Mouse (Mus musculus) urinary bladder, postnatal 10 days (tissue): ENCODE results near the gene Rexo1.
A peak's percentile ranks its signal among the peaks of the same experiment; 100 is the strongest.

ENCODE experiments used
- DNase-seq: peaks from one replicate; pipeline ENCODE4 v3.0.0; 2022; ENCODE audit warnings: low spot score

Rexo1 gene

GRCm38 (mm10) chr10:80553997-80554396 lies 7.4 kb downstream of the Rexo1 start:
- no peak for DNase-seq

DNA sequence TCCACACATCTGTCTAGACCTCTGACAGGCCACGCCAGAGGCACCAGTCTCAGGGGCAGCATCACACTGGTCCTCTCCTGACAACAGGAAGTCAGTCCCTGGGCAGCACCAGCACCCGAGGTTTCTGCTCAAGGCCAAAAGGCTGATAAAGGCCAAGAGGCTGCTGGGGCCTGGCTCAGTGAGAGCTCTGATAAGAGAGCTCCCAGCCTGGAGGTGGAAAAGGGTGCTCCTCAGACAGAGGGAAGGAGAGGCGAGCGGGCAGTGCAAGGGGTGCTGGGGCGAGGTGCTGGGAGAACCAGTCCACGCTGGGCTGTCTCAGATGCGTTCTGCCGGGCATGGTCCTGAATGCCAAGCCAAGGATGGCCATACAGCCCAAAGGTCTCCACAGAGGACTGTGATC lies 7.8 kb downstream of the Rexo1 start:
- DNase-seq = no peak

GRCm38 (mm10) chr10:80552364-80552763 lies 9.0 kb downstream of the Rexo1 start:
- no peak for DNase-seq

DNA sequence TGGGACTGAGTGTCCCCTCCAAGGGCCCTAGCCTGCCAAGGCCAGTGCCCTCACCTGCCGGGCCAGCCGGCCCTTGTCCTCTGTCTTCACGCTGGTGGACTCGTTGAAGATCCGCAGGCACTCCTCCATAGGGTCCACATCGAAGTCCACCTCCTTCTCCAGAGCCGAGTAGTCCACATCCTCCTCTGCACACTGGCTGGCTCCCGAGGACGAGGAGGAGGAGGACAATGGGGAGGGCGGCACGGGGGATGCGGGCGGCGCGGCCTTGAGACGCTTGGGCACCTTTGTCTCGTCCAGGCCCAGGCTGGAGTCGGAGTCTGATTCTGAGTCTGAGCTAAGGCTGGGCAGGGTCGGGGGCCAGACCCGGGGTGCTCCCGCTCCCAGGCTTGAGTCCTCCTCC lies 12.1 kb downstream of the Rexo1 start:
- DNase-seq = no peak

DNA sequence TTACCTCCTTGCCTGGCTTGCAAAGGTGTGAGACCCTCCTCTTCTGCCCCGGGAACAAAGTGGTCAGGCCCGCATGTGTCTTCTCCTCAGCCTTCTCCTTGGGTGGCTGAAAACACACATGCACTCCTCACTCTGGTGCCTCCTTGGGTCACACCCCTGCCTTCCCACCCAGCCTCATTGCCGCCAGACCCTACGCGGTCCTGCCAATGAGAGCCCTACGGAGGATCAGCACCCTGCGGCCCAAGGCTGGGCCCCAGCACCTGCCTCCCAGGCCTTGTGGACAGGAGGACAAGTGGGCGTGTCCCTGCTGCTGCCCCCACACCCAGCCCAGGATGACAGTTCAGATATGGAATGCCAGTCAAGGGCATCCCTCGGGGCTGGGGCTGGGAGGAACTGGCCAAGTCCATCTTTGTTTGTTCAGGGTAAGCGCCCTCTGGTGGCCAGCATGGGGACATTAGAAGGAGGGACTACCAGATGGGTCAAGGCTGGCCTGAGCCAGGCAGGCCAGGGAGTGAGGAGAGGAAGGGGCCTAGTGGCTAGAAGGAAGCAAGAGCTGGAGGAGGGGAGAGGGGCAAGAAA lies 12.8 kb downstream of the Rexo1 start:
- no peak for DNase-seq

DNA sequence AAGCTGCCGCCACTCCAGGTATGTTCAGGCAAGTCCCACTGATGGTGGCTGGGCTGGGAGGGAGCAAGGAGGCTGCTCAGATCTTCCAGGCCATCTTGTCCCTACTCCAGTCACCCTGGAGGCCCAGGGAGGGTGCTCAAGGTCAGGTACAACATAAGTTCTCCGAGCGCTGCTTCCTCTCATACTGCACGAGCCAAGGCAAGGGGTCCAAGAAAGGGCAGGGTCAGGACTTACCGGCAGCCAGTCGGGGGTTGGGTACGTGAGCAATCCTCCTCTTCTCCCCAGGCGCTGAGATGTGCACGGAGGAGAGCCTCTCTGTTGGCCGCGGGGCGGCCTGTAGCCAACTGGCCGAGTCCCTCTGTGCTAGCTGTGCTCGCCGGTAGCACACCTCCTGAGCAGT lies 13.8 kb downstream of the Rexo1 start:
- no peak for DNase-seq

DNA sequence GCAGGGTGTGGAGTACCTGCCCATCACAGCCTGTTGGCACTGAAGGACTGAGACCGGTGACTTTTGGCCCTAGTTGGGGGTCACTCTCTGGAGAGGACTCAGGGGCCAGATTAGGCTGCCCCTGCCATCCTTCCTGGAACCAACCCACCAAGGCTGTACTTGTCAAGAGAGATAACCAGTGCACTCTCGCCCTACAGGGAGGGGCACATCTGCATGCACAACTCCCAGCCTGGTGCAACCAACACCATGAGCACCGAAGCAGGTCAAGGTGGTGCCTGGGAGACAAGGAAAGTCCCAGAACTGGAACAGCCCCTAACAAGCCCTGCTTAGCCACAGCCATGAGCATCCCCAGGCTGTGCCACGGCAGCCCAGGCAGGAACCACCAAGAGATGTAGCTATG lies 14.4 kb downstream of the Rexo1 start:
- no peak for DNase-seq

DNA sequence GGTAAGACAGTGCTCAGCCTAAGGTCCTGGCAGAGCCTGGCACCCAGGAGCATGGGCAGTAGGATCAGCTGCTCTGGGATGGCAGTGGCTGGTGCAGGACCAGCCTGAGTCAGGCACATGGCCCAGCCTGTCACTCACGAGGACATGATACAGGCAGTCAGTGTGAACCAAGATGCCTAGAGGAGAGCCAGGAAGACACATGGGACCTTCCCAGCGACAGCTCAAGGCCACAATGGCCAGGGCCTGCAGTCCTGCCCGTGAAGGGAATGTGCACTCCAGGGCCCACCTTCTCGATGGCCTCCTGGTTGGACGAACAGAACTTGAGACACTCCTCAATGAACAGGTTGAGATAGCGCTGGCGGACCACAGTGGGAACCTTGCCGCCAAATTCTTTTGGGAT lies 15.8 kb downstream of the Rexo1 start:
- no peak for DNase-seq

- no peak for DNase-seq
These were observed 17.5 kb downstream of the Rexo1 start for GRCm38 (mm10) chr10:80543873-80544272.

GRCm38 (mm10) chr10:80539493-80539892 lies 21.9 kb downstream of the Rexo1 start:
- no peak for DNase-seq

GRCm38 (mm10) chr10:80538710-80539394 lies 22.5 kb downstream of the Rexo1 start, which contains the start of gene Atp8b3:
Atp8b3 (minus strand) TSS chr10:80539124.
- no peak for DNase-seq

DNA sequence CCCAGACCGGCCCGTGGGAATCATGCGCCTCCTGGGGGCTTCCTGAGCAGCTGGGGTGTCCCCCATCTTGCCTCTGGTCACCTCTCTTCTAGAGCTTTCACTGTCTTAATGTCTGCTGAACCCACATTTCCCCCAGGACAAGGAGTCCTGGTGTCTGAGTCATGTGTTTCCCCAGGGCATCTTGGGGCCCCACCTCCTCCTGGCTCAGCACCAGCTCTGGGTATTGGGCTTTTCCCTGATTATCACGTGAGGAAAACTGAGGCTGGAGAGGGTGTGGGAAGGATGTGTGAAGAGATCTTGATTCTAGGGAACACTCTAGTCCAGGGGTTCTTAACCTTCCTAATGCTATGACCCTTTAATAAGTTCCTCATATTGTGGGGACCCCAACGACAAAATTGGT lies 23.2 kb downstream of the Rexo1 start:
- no peak for DNase-seq

DNA sequence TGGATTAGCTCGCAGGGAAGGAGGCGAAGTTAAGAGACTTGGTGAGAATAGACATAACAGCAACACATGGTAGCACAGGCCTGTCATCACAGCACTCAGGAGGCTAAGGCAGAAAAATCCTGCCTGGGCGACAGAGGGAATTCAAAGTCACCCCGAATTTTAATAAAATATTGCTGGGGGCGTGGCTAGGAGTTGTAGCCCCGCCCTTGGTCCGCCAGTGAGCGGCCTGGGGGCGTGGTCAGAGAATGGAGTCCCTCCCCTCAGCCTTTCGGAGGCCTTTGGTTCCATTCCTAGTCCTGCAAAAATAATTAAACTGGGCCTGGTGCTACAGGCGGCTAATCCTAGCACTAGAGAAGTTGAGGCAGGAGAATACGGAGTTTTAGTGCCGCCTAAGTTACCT lies 25.6 kb downstream of the Rexo1 start:
- DNase-seq = no peak

DNA sequence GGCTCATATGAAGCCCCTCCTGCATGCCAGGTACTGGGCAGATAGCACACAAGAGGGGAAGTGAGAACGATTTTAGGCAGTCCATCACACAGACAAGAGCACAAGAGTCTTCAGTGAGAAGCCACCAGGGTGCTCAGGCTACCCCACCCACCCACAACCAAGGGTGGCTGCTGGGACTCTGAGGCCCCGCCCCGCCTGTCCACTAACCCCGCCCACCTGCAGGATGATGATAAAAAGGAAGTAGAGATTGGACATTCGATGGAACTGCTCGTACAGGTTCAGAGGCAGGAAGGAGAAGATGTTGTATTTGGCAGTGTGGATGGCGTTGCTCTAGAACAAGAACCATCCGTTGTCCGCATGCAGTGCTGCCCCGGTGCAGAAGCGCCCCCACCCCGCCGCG lies 26.3 kb downstream of the Rexo1 start:
- no peak for DNase-seq

DNA sequence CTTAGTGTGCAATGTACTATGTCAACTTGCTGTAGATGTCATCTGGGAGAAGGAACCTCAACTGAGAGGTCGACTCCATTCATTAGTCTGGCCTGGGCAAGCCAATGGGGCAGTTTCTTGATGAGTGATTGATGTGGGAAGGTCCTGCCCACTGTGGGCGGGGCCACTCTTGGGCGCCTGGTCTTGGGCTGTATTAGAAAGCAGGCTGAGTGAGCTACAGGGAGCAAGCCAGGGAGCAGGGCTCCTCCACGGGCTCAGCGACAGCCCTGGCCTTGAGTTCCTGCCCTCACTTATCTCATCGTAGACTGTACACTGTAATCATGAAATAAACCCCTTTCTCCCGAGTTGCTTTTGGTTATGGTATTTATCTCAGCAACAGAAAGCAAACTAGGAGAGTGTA lies 27.7 kb downstream of the Rexo1 start:
- DNase-seq = no peak

DNA sequence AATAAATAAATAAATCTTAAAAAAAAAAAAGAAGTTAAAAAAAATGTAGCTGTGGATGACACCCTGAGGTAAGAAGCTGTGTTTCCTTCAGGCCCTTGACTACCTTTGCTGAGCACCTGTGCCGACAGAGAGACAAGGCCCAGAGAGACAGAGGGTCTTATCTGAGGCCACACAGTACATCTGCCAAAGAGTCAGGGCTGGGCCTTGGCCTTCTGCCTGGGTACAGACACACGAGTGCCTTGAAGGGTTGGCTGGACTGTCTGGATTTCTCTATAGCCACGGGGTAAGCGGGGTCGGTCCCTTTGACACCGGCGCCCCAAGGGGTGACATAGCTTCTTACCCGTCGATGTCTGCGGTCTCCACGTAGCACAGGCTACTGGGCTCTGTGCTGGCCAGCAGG lies 28.6 kb downstream of the Rexo1 start:
- DNase-seq = no peak

DNA sequence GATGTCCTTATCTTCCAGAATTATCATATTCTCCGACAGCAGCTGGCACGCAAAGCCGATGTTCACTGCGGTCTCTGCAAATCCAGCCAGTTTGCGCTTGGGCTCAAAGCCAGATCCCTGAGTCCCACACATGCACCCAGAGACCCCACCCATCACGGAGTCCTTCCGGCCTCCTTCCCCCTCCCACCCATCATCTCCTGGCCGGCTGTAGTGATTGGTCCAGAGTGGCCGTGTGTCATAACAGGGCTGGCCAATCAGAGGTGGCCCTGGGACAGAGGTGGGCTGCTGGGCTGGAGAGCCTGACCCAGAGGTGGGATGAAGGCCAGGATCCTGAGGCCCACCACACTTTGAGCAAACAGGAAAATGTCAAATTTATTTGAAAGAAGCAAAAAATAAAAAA lies 35.2 kb downstream of the Rexo1 start:
- no peak for DNase-seq

- no peak for DNase-seq
These were observed 38.1 kb downstream of the Rexo1 start for GRCm38 (mm10) chr10:80523299-80523698.

DNA sequence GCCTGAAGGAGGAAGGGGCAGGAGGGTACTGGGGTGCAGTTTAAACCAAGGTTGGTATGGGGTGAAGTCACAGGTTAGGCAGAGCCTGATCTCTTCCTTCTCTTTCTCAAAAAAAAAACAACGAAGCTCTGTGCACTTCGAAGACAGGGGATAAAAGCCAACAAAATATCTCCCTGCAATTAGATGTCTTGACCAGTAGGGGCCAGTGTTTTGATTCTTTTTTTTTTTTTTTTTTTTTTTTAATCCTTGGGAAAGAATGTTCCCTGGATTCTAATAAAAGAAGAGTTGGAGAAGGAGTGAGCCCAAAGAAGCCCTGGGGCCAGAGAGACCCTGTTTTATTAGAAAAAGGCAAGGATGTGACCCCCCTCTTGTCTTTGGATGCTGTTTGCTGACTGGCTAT lies 42.1 kb downstream of the Rexo1 start:
- DNase-seq = no peak

DNA sequence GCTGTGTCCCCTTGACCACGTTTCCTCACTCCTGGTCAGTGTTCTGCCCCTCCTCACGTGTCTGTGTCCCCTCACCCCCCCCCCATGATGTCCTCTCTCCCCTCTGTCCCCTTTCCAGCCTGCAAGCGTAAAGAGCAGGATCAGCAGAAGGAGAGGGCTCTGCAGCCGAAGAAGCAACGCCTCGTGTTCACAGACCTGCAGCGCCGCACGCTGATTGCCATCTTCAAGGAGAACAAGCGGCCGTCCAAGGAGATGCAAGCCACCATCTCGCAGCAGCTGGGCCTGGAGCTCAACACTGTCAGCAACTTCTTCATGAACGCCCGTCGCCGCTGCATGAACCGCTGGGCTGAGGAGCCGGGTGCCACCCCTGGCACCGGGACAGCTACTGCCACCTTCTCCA lies 47.6 kb downstream of the Rexo1 start:
- no peak for DNase-seq

DNA sequence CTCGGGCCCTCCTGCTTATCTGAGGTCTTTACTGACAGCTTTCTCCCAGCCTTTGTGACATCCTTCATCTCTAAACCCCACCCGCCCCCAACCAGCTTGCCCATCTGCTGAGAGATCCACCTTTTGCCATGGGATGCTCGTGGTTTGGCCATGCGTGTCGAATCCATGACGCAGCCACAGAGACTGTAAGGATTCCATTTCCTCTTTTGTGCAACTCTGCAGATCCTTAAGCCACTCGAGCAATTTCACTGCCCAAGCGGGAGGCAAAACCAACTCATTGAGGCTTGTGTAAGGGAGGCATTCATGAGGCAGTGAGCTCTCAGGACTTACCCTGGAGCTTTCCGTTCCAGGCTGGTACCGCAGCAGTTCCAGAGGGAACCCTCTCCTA lies 51.1 kb downstream of the Rexo1 start:
- DNase-seq = no peak

DNA sequence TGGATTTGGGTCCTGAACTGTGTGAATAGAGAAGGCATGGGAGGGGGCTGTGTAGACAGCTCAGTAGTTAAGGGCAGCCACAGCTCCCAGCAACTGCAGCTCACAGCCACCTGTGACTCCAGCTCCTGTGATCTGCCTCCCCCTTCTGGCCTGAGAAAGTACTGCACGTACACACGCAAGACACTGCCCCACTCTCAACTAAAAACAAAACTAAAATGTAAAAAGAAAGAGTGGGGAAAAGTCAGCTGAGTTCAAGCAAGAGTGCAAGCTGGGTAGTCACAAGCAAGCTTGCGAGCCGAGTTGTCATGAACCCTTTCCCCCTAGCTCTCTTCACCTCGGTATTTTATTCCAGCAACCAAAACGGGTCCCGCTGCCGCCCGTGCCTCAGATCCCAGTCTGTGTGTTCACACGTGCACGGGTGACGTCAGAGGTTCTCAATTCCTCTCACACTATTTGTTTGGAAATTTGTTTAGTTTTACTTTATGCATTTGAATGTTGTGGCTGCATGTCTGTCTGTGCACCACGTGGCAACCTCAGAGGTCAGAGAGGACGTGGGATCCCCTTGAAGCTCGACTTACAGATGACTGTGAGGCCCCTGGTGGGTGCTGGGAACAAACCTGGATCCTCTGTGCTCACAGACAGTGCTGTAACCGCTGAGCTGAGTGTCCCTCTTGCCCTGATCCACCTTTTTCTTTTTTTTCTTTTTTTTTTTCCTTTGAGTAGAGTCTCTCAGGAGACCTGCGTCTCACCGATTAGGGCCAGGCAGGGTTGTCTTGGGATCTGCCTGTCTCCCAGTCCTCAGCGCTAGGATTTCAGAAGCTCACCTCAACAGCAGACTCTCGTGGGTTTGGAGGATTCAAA lies 51.7 kb downstream of the Rexo1 start:
- peak; percentile 43 for DNase-seq

- DNase-seq = no peak
These were observed 55.1 kb downstream of the Rexo1 start for GRCm38 (mm10) chr10:80506222-80506621.
